Mouse (Mus musculus) mouse embryonic stem cell (cell line): ENCODE measurements around the gene Ino80e.

ENCODE experiments used
- in situ Hi-C, 2 experiments: fragments of 300-500 bp; cut with MboI; formaldehyde crosslinking; loops; 1 replicate in 1 of 2; 3 replicates in 1 of 2; pipeline ENCODE4 v1.14.3; 2019 to 2020; ENCODE audit warnings: low sequenced_read_pairs in 2 of 2, low pct_unique_long_range_greater_than_20kb in 1 of 2, mixed read lengths in 1 of 2; ENCODE audit not compliant: unreplicated experiment in 1 of 2

Ino80e gene

GRCm38 (mm10) chr7:126823940-126824339 lies 38.2 kb downstream of the Ino80e start:
- in situ Hi-C loops = no loop called here

GRCm38 (mm10) chr7:126823202-126823711 lies 38.9 kb downstream of the Ino80e start:
- in situ Hi-C loops = no loop called here

GRCm38 (mm10) chr7:126822741-126823140 lies 39.4 kb downstream of the Ino80e start:
- in situ Hi-C loops = no loop called here

- in situ Hi-C loops = no loop called here
These were observed 40.2 kb downstream of the Ino80e start for GRCm38 (mm10) chr7:126821835-126822511.

- in situ Hi-C loops = loop anchor here in 1 of 2 experiments (10.0 kb wide), 1 partner anchor 276 kb away; the partner anchor contains the start of gene AI467606
These were observed 43.4 kb downstream of the Ino80e start for GRCm38 (mm10) chr7:126818818-126819217.

GRCm38 (mm10) chr7:126817595-126817994 lies 44.6 kb downstream of the Ino80e start:
- in situ Hi-C loops = loop anchor here in 1 of 2 experiments (10.0 kb wide), 1 partner anchor 277 kb away; the partner anchor contains the start of gene AI467606

- in situ Hi-C loops = loop anchor here in 1 of 2 experiments (10.0 kb wide), 1 partner anchor 278 kb away; the partner anchor contains the start of gene AI467606
These were observed 45.7 kb downstream of the Ino80e start for GRCm38 (mm10) chr7:126816494-126816893.

- in situ Hi-C loops = loop anchor here in 1 of 2 experiments (10.0 kb wide), 1 partner anchor 279 kb away; the partner anchor contains the start of gene AI467606
These were observed 46.4 kb downstream of the Ino80e start for GRCm38 (mm10) chr7:126815726-126816222.

GRCm38 (mm10) chr7:126809723-126810369 lies 52.3 kb downstream of the Ino80e start:
- in situ Hi-C loops = loop anchor here in 1 of 2 experiments (10.0 kb wide), 1 partner anchor 285 kb away; the partner anchor contains the start of gene AI467606

GRCm38 (mm10) chr7:126808703-126809455 lies 53.3 kb downstream of the Ino80e start:
- in situ Hi-C loops = no loop called here

GRCm38 (mm10) chr7:126807405-126807804 lies 54.8 kb downstream of the Ino80e start:
- in situ Hi-C loops = no loop called here

GRCm38 (mm10) chr7:126806956-126807355 lies 55.2 kb downstream of the Ino80e start:
- in situ Hi-C loops = no loop called here

GRCm38 (mm10) chr7:126803751-126804150 lies 58.4 kb downstream of the Ino80e start:
- in situ Hi-C loops = no loop called here

GRCm38 (mm10) chr7:126803181-126803580 lies 59.0 kb downstream of the Ino80e start:
- in situ Hi-C loops = no loop called here

- in situ Hi-C loops = no loop called here
These were observed 59.9 kb downstream of the Ino80e start for GRCm38 (mm10) chr7:126802134-126802889.

GRCm38 (mm10) chr7:126801057-126801422 lies 61.1 kb downstream of the Ino80e start:
- in situ Hi-C loops = no loop called here
